Mouse (Mus musculus) lung, postnatal 0 days (tissue): ENCODE data around the gene 1810043G02Rik. TPM values are rescaled to one million over a fixed set of nuclear protein-coding genes. Genes with fewer than 3 reads are reported as not detected.
"Not testable (repeated sequence)": the region's sequence is repeated elsewhere in the genome, so short reads cannot be mapped to it uniquely, and the experiment has no call there.

Source experiments
- ATAC-seq: fragments of 200-750 bp; cut with Nextera tagmentation; 2 replicates; pipeline ENCODE4 v1.8.0; 2017; ENCODE audit warnings: moderate library complexity
- DNase-seq: peaks from one replicate; pipeline ENCODE4 v3.0.0-alpha.2; 2016; ENCODE audit warnings: low spot score
- H3K27ac ChIP-seq: fragments of 300-500 bp; sonication (generic); 2 replicates; pipeline ENCODE4 v1.5.1; 2014; ENCODE audit warnings: antibody characterized with exemption, mild to moderate bottlenecking, low read length, mixed read lengths
- H3K27me3 ChIP-seq: fragments of 300-500 bp; sonication (generic); replicated peaks from 2 replicates; pipeline ENCODE4 v1.6.1; 2014; ENCODE audit warnings: low read length, mixed read lengths; ENCODE audit not compliant: insufficient read depth
- H3K36me3 ChIP-seq: fragments of 300-500 bp; sonication (generic); 2 replicates; pipeline ENCODE4 v1.6.1; 2014; ENCODE audit warnings: low read length, mixed read lengths; ENCODE audit not compliant: insufficient read depth
- H3K4me1 ChIP-seq: fragments of 300-500 bp; sonication (generic); 2 replicates; pipeline ENCODE4 v1.6.1; 2014; ENCODE audit warnings: antibody characterized with exemption, low read depth, low read length, mixed read lengths; ENCODE audit not compliant: insufficient read depth
- H3K4me2 ChIP-seq: fragments of 300-500 bp; sonication (generic); replicated peaks from 2 replicates; pipeline ENCODE4 v1.6.1; 2014; ENCODE audit warnings: low read depth, mild to moderate bottlenecking, low read length, moderate library complexity, mixed read lengths
- H3K4me3 ChIP-seq: fragments of 300-500 bp; sonication (generic); 2 replicates; pipeline ENCODE4 v1.5.1; 2014; ENCODE audit warnings: low read depth, low read length
- H3K9ac ChIP-seq: fragments of 300-500 bp; sonication (generic); replicated peaks from 2 replicates; pipeline ENCODE4 v1.6.1; 2014; ENCODE audit warnings: low read depth, mild to moderate bottlenecking
- H3K9me3 ChIP-seq: fragments of 300-500 bp; sonication (generic); 2 replicates; pipeline ENCODE4 v1.6.1; 2016; ENCODE audit warnings: low read length, mixed read lengths
- CTCF ChIP-seq: IDR thresholded peaks from 2 replicates; pipeline ENCODE4 v1.5.1; 2016; ENCODE audit warnings: antibody characterized with exemption, mild to moderate bottlenecking
- EP300 ChIP-seq: IDR thresholded peaks from 2 replicates; pipeline ENCODE4 v1.6.1; 2016; ENCODE audit warnings: antibody characterized with exemption, mild to moderate bottlenecking, control low read depth
- WGBS: fragments of 180-500 bp; shearing (Covaris S2); extraction: QIAGEN DNeasy Blood & Tissue Kit; methylation state at CpG from one replicate; pipeline ENCODE4 v1.1.7; 2014; 5-methylcytosine and 5-hydroxymethylcytosine counted together
- polyA plus RNA-seq: library from polyadenylated mRNA; unstranded; fragments of >200 nt; fragmentation: Nextera tagmentation; extraction: Ambion mirVana; gene quantifications from 2 replicates; pipeline ENCODE4 v1.2.1, GENCODE M21; 2015

Gene 1810043G02Rik
- polyA plus RNA-seq, result 15.1 and 16.8 TPM in 2 replicates

GRCm38 (mm10) chr10:77978351-77979350, at the start of gene 1810043G02Rik:
TSS of gene 1810043G02Rik (plus strand) at chr10:77978524.
- Histone ChIP-seq H3K4me3 (peak within 1 kb of the TSS; percentile 62), H3K36me3 (no peaks in the 10 kb centered on the region), H3K4me1 (no peaks in the 10 kb centered on the region), H3K9ac (peak within 1 kb of the TSS; percentile 62), H3K9me3 (no peaks in the 10 kb centered on the region), H3K4me2 (peak within 1 kb of the TSS; percentile 84), H3K27me3 (no peaks in the 10 kb centered on the region), H3K27ac (no peak within 1 kb of the TSS)
- TF ChIP-seq EP300 (no peak), CTCF (no peak)
- DNase-seq (peak; percentile 97), ATAC-seq (peak; percentile 99)
- 2% methylated on average over 56 of the region's 57 CpGs for WGBS

DNA sequence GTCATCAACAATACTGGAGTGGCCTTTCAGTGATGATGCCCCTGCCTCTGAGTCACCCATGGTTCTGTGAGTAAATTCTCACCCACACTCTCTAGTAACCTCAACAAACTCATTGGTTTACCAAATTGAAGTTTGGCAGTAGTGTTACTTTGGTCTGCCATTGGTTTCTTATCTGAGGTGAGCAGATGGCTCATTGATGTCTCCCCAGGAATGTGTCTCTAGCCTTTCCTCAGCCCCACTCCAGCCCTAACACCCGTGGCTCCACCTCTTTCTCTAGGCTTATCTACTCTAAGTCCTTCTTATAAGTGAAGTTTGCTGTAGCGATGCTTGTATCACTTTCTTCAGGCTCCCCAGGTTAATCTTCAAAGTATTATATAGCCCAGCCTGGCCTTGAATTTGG, 38.6 kb upstream of the 1810043G02Rik start:
- H3K36me3 ChIP-seq, result no peaks in the 10 kb centered on the region
- ATAC-seq (no peak), DNase-seq (no peak)
- H3K4me2 ChIP-seq, result no peak overlapping the region
- no peak overlapping the region for H3K4me3 ChIP-seq
- WGBS, result 49% methylated on average over 2 of the region's 2 CpGs
- H3K9ac ChIP-seq, result no peak overlapping the region
- no peaks in the 10 kb centered on the region for H3K9me3 ChIP-seq
- no peak for TF ChIP-seq EP300
- no peak for TF ChIP-seq CTCF
- no peaks in the 10 kb centered on the region for H3K27me3 ChIP-seq
- H3K27ac ChIP-seq, result no peak overlapping the region
- no peaks in the 10 kb centered on the region for H3K4me1 ChIP-seq

DNA sequence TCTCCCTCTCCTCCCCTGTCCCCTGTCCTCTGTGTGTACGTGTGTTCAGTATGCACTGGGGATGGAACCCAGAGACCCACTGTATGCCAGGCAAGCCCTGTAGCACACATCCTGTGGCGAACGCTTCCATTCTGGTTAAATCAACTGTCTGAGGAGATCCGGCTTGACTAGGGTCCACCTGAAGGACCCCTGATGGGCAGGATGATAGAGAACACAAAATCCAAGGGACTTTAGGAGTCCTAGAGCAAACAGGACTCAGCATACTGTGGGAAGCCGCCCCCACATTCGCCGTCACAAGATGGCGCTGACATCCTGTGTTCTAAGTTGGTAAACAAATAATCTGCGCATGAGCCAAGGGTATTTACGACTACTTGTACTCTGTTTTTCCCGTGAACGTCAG, 27.9 kb upstream of the 1810043G02Rik start:
- H3K9ac ChIP-seq, H3K27ac ChIP-seq, DNase-seq, H3K4me2 ChIP-seq, ATAC-seq, H3K27me3 ChIP-seq, H3K4me3 ChIP-seq, H3K9me3 ChIP-seq, H3K36me3 ChIP-seq, H3K4me1 ChIP-seq: not testable (repeated sequence)
- WGBS, result 88% methylated on average over 8 of the region's 12 CpGs

- H3K36me3 ChIP-seq, result no peaks in the 10 kb centered on the region
- 80% methylated on average over 2 of the region's 2 CpGs for WGBS
These were observed 15.6 kb upstream of the 1810043G02Rik start for GRCm38 (mm10) chr10:77962725-77963124.

DNA sequence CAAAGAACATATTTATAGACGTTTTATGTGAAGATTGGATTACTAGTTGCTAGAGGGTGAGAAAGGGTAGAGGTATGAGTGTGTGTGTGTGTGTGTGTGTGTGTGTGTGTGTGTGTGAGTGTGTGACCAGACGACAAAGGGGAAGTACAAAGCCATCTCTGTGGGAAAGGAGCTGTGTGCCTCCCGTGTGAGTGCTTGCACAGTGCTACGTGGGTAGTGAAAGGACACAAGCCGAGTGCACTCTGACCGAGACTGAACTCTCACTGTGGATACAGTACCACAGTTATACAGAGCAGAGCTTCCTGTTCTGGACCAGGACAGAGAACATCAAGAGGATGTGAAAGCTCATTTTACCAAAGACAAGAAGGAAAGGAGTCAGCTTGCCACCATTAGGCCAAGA, 14.4 kb upstream of the 1810043G02Rik start:
- no peaks in the 10 kb centered on the region for H3K9me3 ChIP-seq
- H3K36me3 ChIP-seq, result no peaks in the 10 kb centered on the region
- ATAC-seq (peak; percentile 37; the same call in 1 of the 2 replicates), DNase-seq (no peak)
- no peak overlapping the region for H3K9ac ChIP-seq
- H3K27ac ChIP-seq, result no peak overlapping the region
- 55% methylated on average over 6 of the region's 6 CpGs for WGBS
- TF ChIP-seq EP300 (no peak), CTCF (no peak)
- peaks cover 5% of the 10 kb centered on the region; the same call in 1 of the 2 replicates for H3K27me3 ChIP-seq
- H3K4me2 ChIP-seq, result no peak overlapping the region
- no peaks in the 10 kb centered on the region for H3K4me1 ChIP-seq
- no peak overlapping the region for H3K4me3 ChIP-seq

More at GRCm38 (mm10) chr10:77962725-77963124, 15.6 kb upstream of the 1810043G02Rik start:
- no peak for DNase-seq
- no peak overlapping the region for H3K4me3 ChIP-seq
- no peak overlapping the region for H3K4me2 ChIP-seq
- H3K9me3 ChIP-seq, result no peaks in the 10 kb centered on the region
- H3K4me1 ChIP-seq, result no peaks in the 10 kb centered on the region
- TF ChIP-seq CTCF (no peak), EP300 (no peak)
- no peak overlapping the region for H3K27ac ChIP-seq
- no peak overlapping the region for H3K9ac ChIP-seq
- no peaks in the 10 kb centered on the region for H3K27me3 ChIP-seq
- no peak for ATAC-seq

- Histone ChIP-seq H3K27ac (no peak overlapping the region), H3K4me3 (0 out of 2 replicates have a peak overlapping the region, but pooled peaks have one; percentile 12), H3K27me3 (peaks cover 15% of the 10 kb centered on the region; the same call in 1 of the 2 replicates), H3K36me3 (no peaks in the 10 kb centered on the region), H3K4me1 (no peaks in the 10 kb centered on the region), H3K9me3 (no peaks in the 10 kb centered on the region), H3K9ac (no peak overlapping the region), H3K4me2 (peak overlapping the region; percentile 42)
- peak; percentile 38; the same call in 1 of the 2 replicates for ATAC-seq
- 8% methylated on average over 26 of the region's 26 CpGs for WGBS
- peak; percentile 43 for DNase-seq
- TF ChIP-seq CTCF (no peak), EP300 (no peak)
These were observed 8.9 kb upstream of the 1810043G02Rik start for GRCm38 (mm10) chr10:77969274-77969972.
